Mouse (Mus musculus) stomach, embryonic 16.5 days (tissue): Measurements from ENCODE around the gene B3galt4. TPM values are rescaled to one million over a fixed set of nuclear protein-coding genes. Genes with fewer than 3 reads are reported as not detected.

ENCODE experiments used
- ATAC-seq: fragments of 200-750 bp; cut with Nextera tagmentation; 2 replicates; pipeline ENCODE4 v1.8.0; 2017; ENCODE audit warnings: moderate number of reproducible peaks, moderate TSS enrichment; ENCODE audit not compliant: insufficient read depth, low FRiP score
- H3K27ac ChIP-seq: fragments of 300-500 bp; sonication (generic); 2 replicates; pipeline ENCODE4 v1.5.1; 2014; ENCODE audit warnings: low read length
- H3K27me3 ChIP-seq: fragments of 300-500 bp; sonication (generic); 2 replicates; pipeline ENCODE4 v1.6.1; 2014; ENCODE audit warnings: low read length, control low read depth, mixed read lengths; ENCODE audit not compliant: control insufficient read depth, insufficient read depth
- H3K36me3 ChIP-seq: fragments of 300-500 bp; sonication (generic); 2 replicates; pipeline ENCODE4 v1.6.1; 2014; ENCODE audit warnings: low read length; ENCODE audit not compliant: control insufficient read depth, insufficient read depth
- H3K4me1 ChIP-seq: fragments of 300-500 bp; sonication (generic); 2 replicates; pipeline ENCODE4 v1.6.1; 2014; ENCODE audit warnings: low read length, control low read depth, mixed read lengths; ENCODE audit not compliant: control insufficient read depth, insufficient read depth
- H3K4me2 ChIP-seq: fragments of 300-500 bp; sonication (generic); 2 replicates; pipeline ENCODE4 v1.6.1; 2014; ENCODE audit warnings: low read depth, low read length, mixed read lengths
- H3K4me3 ChIP-seq: fragments of 300-500 bp; sonication (generic); replicated peaks from 2 replicates; pipeline ENCODE4 v1.5.1; 2014; ENCODE audit warnings: mild to moderate bottlenecking, low read length
- H3K9ac ChIP-seq: fragments of 300-500 bp; sonication (generic); 2 replicates; pipeline ENCODE4 v1.6.1; 2014; ENCODE audit warnings: low read length
- H3K9me3 ChIP-seq: fragments of 300-500 bp; sonication (generic); replicated peaks from 2 replicates; pipeline ENCODE4 v1.6.1; 2016; ENCODE audit warnings: low read length, control low read depth; ENCODE audit not compliant: control insufficient read depth
- WGBS: fragments of 180-500 bp; shearing (Covaris S2); extraction: QIAGEN DNeasy Blood & Tissue Kit; methylation state at CpG from one replicate; pipeline ENCODE4 v1.1.7; 2014; 5-methylcytosine and 5-hydroxymethylcytosine counted together
- polyA plus RNA-seq: library from polyadenylated mRNA; unstranded; fragments of >200 nt; fragmentation: Nextera tagmentation; extraction: Ambion mirVana; gene quantifications from 2 replicates; pipeline ENCODE4 v1.2.1, GENCODE M21; 2015

Gene B3galt4
- polyA plus RNA-seq, 1 experiment from 2014 or later, result 8.6 TPM

DNA sequence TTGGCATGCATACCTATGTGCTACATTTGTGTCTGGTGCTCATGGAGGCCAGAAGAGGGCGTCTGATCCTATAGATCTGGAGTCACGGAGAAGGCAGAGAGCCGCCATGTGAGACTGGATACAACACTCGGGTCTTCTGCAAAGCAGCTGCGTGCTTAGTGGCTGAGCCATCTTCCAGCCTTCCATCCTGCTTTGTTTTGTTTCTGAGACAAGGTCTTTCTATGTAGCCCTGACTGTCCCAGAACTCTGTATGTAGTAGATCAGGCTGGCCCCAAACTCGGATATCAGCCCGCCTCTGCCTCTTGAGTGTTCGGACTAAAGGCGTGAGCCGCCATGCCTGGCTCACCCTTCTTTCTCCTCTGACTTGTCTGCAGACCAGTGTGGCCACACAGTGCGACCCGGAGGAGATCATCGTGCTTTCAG lies 36.3 kb downstream of the B3galt4 start:
- H3K4me2 ChIP-seq, result peak overlapping the region; percentile 73
- H3K9me3 ChIP-seq, result no peaks in the 10 kb centered on the region
- H3K4me3 ChIP-seq, result peak overlapping the region; percentile 64; the same call in 1 of the 2 replicates
- no peak overlapping the region for H3K27ac ChIP-seq
- no peak for ATAC-seq
- peaks cover 30% of the 10 kb centered on the region for H3K4me1 ChIP-seq
- WGBS, result 68% methylated on average over 13 of the region's 13 CpGs
- peaks cover 27% of the 10 kb centered on the region for H3K36me3 ChIP-seq
- peak overlapping the region; percentile 48; the same call in 1 of the 2 replicates for H3K9ac ChIP-seq
- no peaks in the 10 kb centered on the region for H3K27me3 ChIP-seq

DNA sequence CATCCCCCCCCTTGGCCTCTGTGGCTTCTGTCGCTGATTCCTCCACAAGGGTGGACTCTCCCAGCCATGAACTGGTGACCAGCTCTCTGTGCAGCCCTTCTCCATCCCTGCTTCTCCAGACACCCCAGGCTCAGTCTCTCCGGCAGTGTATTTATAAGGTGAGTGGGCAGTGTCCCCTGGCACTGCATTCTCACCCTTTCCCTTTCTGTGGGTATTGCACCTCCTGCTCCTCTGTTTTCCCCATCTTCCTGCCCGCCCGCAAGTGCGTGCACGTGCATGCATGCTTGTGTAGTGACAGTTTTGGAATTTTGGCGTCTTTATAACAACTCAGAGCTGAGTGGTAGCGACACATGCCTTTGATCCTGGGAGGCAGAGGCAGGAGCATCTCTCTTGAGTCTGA lies 37.4 kb downstream of the B3galt4 start:
- ATAC-seq, result no peak
- Histone ChIP-seq H3K9ac (no peak overlapping the region), H3K27me3 (no peaks in the 10 kb centered on the region), H3K4me1 (peaks cover 27% of the 10 kb centered on the region), H3K9me3 (no peaks in the 10 kb centered on the region), H3K4me3 (no peak overlapping the region), H3K4me2 (no peak overlapping the region), H3K27ac (no peak overlapping the region), H3K36me3 (peaks cover 27% of the 10 kb centered on the region)
- 95% methylated on average over 8 of the region's 8 CpGs for WGBS

DNA sequence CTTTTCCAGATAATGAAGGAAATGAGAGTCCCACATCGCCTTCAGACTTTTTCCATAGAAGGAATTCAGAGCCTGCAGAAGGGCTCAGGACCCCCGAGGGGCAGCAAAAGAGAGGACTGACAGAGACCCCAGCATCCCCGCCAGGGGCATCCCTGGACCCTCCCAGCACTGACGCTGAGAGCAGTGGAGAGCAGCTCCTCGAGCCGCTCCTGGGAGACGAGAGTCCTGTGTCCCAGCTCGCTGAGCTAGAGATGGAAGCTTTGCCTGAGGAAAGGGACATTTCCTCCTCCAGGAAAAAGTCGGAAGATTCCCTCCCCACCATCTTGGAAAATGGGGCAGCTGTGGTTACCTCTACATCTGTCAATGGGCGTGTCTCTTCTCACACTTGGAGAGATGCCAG lies 38.0 kb downstream of the B3galt4 start:
- peaks cover 22% of the 10 kb centered on the region for H3K4me1 ChIP-seq
- no peak for ATAC-seq
- no peak overlapping the region for H3K9ac ChIP-seq
- no peak overlapping the region for H3K4me2 ChIP-seq
- peaks cover 27% of the 10 kb centered on the region for H3K36me3 ChIP-seq
- no peaks in the 10 kb centered on the region for H3K9me3 ChIP-seq
- WGBS, result 90% methylated on average over 10 of the region's 10 CpGs
- no peaks in the 10 kb centered on the region for H3K27me3 ChIP-seq
- H3K27ac ChIP-seq, result no peak overlapping the region
- H3K4me3 ChIP-seq, result no peak overlapping the region

DNA sequence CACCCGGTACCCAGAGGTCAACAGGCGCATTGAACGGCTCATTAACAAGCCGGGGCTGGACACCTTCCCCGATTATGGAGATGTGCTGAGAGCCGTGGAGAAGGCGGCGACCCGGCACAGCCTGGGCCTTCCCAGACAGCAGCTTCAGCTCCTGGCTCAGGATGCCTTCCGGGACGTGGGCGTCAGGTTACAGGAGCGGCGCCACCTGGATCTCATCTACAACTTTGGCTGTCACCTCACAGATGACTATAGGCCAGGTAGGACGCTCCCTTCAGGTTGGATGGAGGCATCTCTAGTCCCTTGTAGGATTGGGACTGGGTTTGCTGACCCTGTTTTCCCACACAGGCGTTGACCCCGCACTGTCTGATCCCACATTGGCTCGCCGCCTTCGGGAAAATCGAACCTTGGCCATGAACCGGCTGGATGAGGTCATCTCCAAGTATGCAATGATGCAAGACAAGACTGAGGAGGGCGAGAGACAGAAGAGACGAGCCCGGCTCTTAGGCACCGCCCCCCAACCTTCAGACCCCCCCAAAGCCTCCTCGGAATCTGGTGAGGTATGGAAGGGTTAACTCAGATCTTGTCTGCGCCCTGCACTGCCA lies 39.4 kb downstream of the B3galt4 start:
- WGBS, result 92% methylated on average over 28 of the region's 28 CpGs
- Histone ChIP-seq H3K27ac (no peak overlapping the region), H3K4me3 (no peak overlapping the region), H3K27me3 (no peaks in the 10 kb centered on the region), H3K4me2 (no peak overlapping the region), H3K9ac (no peak overlapping the region), H3K36me3 (peaks cover 24% of the 10 kb centered on the region), H3K4me1 (peaks cover 23% of the 10 kb centered on the region), H3K9me3 (no peaks in the 10 kb centered on the region)
- ATAC-seq, result no peak

DNA sequence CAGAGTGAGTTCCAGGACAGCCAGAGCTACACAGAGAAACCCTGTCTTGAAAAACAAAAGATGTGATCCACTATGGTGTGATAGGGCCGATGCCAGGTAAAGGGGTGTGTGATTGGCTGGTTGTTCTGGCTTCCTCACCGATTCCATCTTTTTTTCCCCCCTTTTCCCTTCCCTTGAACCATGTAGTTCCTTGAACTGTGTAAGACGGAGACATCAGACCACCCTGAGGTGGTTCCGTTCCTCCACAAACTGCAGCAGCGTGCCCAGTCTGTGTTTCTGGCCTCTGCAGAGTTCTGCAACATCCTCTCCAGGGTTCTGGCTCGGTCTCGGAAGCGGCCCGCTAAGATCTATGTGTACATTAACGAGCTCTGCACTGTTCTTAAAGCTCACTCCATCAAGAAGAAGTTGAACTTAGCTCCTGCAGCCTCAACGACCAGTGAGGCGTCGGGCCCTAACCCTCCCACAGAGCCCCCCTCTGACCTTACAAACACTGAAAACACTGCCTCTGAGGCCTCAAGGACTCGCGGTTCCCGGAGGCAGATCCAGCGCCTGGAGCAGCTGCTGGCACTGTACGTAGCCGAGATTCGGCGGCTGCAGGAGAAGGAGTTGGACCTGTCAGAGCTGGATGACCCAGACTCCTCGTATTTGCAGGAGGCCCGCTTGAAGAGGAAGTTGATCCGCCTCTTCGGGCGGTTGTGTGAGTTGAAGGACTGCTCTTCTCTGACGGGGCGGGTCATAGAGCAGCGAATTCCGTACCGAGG lies 40.1 kb downstream of the B3galt4 start:
- no peak overlapping the region for H3K4me3 ChIP-seq
- no peaks in the 10 kb centered on the region for H3K27me3 ChIP-seq
- peaks cover 20% of the 10 kb centered on the region for H3K4me1 ChIP-seq
- H3K4me2 ChIP-seq, result no peak overlapping the region
- no peak for ATAC-seq
- H3K36me3 ChIP-seq, result peaks cover 24% of the 10 kb centered on the region
- H3K27ac ChIP-seq, result no peak overlapping the region
- 89% methylated on average over 31 of the region's 31 CpGs for WGBS
- H3K9me3 ChIP-seq, result no peaks in the 10 kb centered on the region
- H3K9ac ChIP-seq, result no peak overlapping the region

DNA sequence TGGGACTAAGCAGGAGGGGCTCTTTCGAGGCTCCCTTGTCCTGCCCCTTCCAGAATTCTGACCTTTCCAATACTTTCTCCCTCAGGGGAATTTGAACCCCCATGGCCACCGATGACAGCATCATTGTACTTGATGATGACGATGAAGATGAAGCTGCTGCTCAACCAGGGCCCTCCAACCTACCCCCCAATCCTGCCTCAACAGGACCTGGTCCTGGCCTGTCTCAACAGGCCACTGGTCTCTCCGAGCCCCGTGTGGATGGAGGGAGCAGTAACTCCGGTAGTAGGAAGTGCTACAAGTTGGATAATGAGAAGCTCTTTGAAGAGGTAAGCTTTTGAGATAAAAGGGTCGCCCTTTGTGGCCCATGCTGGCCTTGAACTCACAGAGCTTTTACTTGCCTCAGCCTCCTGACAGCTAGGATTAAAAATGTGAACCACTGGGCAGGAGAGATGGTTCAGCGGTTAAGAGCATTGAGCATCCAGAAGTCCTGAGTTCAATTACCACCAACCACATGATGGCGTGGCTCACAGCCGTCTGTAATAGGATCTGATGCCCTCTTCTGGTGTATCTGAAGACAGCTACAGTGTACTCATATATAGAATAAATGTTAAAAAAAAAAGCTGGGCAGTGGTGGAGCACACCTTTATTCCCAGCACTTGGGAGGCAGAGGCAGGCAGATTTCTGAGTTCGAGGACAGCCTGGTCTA lies 40.8 kb downstream of the B3galt4 start:
- WGBS, result 47% methylated on average over 11 of the region's 11 CpGs
- Histone ChIP-seq H3K9me3 (no peaks in the 10 kb centered on the region), H3K27ac (peak overlapping the region; percentile 97), H3K4me3 (peak overlapping the region; percentile 92), H3K36me3 (peaks cover 24% of the 10 kb centered on the region), H3K27me3 (no peaks in the 10 kb centered on the region), H3K9ac (peak overlapping the region; percentile 94), H3K4me1 (peaks cover 20% of the 10 kb centered on the region), H3K4me2 (peak overlapping the region; percentile 76)
- ATAC-seq, result no peak

DNA sequence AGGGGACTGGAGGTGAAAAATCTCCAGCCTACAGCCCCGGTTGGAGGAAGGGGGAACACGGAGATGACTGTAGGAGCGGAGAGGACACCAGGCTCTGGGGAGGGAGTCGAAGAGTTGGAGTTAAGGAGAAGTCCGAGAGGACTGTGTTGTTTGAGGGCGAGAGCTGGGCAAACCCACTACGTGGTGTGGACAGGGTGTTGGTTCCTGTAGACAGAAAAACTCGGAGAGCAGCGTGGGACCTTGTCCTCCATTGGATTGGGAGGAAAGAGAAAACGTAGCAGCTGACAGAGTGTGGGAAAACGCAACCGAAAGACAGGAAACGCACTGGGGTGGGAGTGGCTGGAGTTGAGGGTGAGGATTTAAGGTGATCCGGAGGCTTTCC lies 41.4 kb downstream of the B3galt4 start:
- peak overlapping the region; percentile 92 for H3K4me3 ChIP-seq
- 0% methylated on average over 14 of the region's 14 CpGs for WGBS
- H3K9me3 ChIP-seq, result no peaks in the 10 kb centered on the region
- H3K27me3 ChIP-seq, result no peaks in the 10 kb centered on the region
- peaks cover 24% of the 10 kb centered on the region for H3K36me3 ChIP-seq
- ATAC-seq, result no peak
- H3K4me1 ChIP-seq, result peaks cover 15% of the 10 kb centered on the region
- peak overlapping the region; percentile 94 for H3K9ac ChIP-seq
- peak overlapping the region; percentile 76 for H3K4me2 ChIP-seq
- H3K27ac ChIP-seq, result peak overlapping the region; percentile 97

DNA sequence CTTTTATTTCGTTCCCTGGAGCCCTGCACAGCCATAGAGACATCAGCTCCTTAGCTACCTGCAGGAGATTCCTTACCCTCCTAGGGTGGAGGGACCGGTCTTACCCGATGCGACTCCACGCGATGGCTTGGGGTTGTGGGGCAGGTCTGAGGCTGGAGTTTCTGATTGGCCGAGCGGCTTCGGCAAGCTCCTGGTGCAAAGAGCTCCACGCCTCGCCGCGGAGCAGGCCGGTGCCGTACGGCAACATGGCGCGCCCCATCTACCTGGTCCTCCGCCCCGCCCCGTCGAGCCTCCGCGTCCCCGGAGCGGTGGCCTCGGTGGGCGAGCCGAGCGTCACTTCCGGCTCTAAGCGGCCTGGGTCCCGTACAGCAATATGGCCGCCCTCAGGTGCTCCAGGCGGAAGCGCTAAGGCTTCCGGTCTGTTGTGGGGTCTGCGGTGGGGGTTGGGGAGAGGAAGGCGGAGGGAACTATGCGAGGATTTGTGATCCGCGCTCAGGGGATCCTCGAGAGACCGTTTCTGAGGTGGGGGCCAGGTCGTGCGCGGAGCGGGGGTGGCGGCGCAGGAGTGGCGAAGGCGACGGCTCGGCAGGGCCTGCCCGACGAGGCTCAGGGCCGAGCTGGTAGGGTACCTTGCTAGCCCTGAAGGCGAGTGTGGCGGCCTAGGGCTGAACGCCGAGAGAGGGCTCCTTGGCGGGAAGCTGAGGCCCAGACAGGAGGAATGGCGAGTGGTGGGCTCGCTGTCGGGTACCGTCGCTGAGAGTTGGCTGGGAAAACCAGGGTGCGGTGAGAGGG lies 42.0 kb downstream of the B3galt4 start, which contains the start of gene Daxx:
Gene Daxx, plus strand, starts transcription at position 338 of the 792 bp plus-strand sequence.
- Histone ChIP-seq H3K4me1 (peaks cover 15% of the 10 kb centered on the region), H3K9ac (peak within 1 kb of the TSS; percentile 94), H3K27me3 (no peaks in the 10 kb centered on the region), H3K4me2 (peak within 1 kb of the TSS; percentile 98), H3K36me3 (peaks cover 24% of the 10 kb centered on the region), H3K9me3 (no peaks in the 10 kb centered on the region), H3K27ac (peak within 1 kb of the TSS; percentile 97), H3K4me3 (peak within 1 kb of the TSS; percentile 92)
- WGBS, result under 1% methylated on average over 68 of the region's 68 CpGs
- ATAC-seq, result peak; percentile 97
